Mouse (Mus musculus) MEL (cell line): ENCODE measurements at regions not wholly inside any gene's neighbourhood (a gene's known extent, or its start where the extent isn't known, plus 50 kb on each side); places are given as distances from the start of the nearest gene placed in this dataset.

Experiments used
- DNase-seq: peaks from one replicate; pipeline ENCODE4 v3.0.0; 2011; ENCODE audit warnings: low read depth, low spot score
- H3K27ac ChIP-seq: 2 replicates; pipeline ENCODE4 v1.5.1; 2012; ENCODE audit warnings: low read depth, mild to moderate bottlenecking, control low read depth, low read length, moderate library complexity; ENCODE audit not compliant: control insufficient read depth
- H3K27me3 ChIP-seq, 2 experiments: fragments of 150-350 bp in 1 of 2; sonication (generic) in 1 of 2; 2 replicates each; pipeline ENCODE4 v1.6.1; 2012; ENCODE audit warnings: low read length in 2 of 2, mild to moderate bottlenecking in 2 of 2, improper control_type of control experiment in 1 of 2, moderate library complexity in 1 of 2; ENCODE audit not compliant: insufficient read depth in 2 of 2, control insufficient read depth in 1 of 2
- H3K36me3 ChIP-seq, 2 experiments: 2 replicates each; pipeline ENCODE4 v1.6.1; 2012 to 2014; ENCODE audit warnings: low read length in 2 of 2, improper control_type of control experiment in 1 of 2, inconsistent platforms in 1 of 2, mild to moderate bottlenecking in 1 of 2; ENCODE audit not compliant: insufficient read depth in 2 of 2, control insufficient read depth in 1 of 2
- H3K4me1 ChIP-seq, 2 experiments: fragments of 150-350 bp in 1 of 2; sonication (generic) in 1 of 2; 2 replicates each; pipeline ENCODE4 v1.6.1; 2012; ENCODE audit warnings: low read length in 2 of 2, improper control_type of control experiment in 1 of 2, mild to moderate bottlenecking in 1 of 2; ENCODE audit not compliant: insufficient read depth in 2 of 2, control insufficient read depth in 1 of 2
- H3K4me3 ChIP-seq, 2 experiments: fragments of 150-350 bp in 1 of 2; sonication (generic) in 1 of 2; 2 replicates each; pipeline ENCODE4 v1.5.1; 2012; ENCODE audit warnings: low read depth in 2 of 2, low read length in 2 of 2, mild to moderate bottlenecking in 2 of 2, moderate library complexity in 2 of 2, control low read depth in 1 of 2, improper control_type of control experiment in 1 of 2; ENCODE audit not compliant: control insufficient read depth in 1 of 2, insufficient read depth in 1 of 2
- H3K79me2 ChIP-seq: 2 replicates; pipeline ENCODE4 v1.6.1; 2012; ENCODE audit warnings: mild to moderate bottlenecking, low read length, moderate library complexity; ENCODE audit not compliant: control insufficient read depth, poor library complexity, insufficient read depth
- H3K9ac ChIP-seq: 2 replicates; pipeline ENCODE4 v1.6.1; 2012; ENCODE audit warnings: low read depth, mild to moderate bottlenecking, control low read depth, low read length, moderate library complexity; ENCODE audit not compliant: control insufficient read depth, poor library complexity, severe bottlenecking
- H3K9me3 ChIP-seq: fragments of 150-350 bp; sonication (generic); replicated peaks from 2 replicates; pipeline ENCODE4 v1.6.1; 2012; ENCODE audit warnings: mild to moderate bottlenecking, low read length, improper control_type of control experiment, moderate library complexity; ENCODE audit not compliant: insufficient read depth
- CHD1 ChIP-seq: IDR thresholded peaks from 2 replicates; pipeline ENCODE4 v1.6.1; 2012; ENCODE audit warnings: low read depth, mild to moderate bottlenecking, inconsistent platforms, low read length, improper control_type of control experiment
- CHD2 ChIP-seq: IDR thresholded peaks from 2 replicates; pipeline ENCODE4 v1.6.1; 2011; ENCODE audit warnings: low read length, improper control_type of control experiment
- CTCF ChIP-seq, 3 experiments: IDR thresholded peaks in 2 of 3; conservative IDR thresholded peaks in 1 of 3; 2 replicates each; pipeline ENCODE4 v1.5.1; 2011 to 2012; ENCODE audit warnings: low read length in 3 of 3, low read depth in 2 of 3, mild to moderate bottlenecking in 2 of 3, improper control_type of control experiment in 1 of 3, inconsistent platforms in 1 of 3, mixed read lengths in 1 of 3, moderate library complexity in 1 of 3; ENCODE audit not compliant: control insufficient read depth in 1 of 3, insufficient read depth in 1 of 3, poor library complexity in 1 of 3, severe bottlenecking in 1 of 3
- E2F4 ChIP-seq: IDR thresholded peaks from 2 replicates; pipeline ENCODE4 v1.6.1; 2011; ENCODE audit warnings: low read depth, low read length, improper control_type of control experiment, borderline replicate concordance
- ELF1 ChIP-seq: IDR thresholded peaks from 2 replicates; pipeline ENCODE4 v1.6.1; 2014; ENCODE audit warnings: low read depth, mild to moderate bottlenecking, inconsistent platforms, low read length, improper control_type of control experiment, moderate library complexity
- EP300 ChIP-seq, 2 experiments: IDR thresholded peaks; 2 replicates each; pipeline ENCODE4 v1.6.1; 2011; ENCODE audit warnings: improper control_type of control experiment in 2 of 2, low read length in 2 of 2, low read depth in 1 of 2, mild to moderate bottlenecking in 1 of 2
- GATA1 ChIP-seq: IDR thresholded peaks from 2 replicates; pipeline ENCODE4 v1.6.1; 2011; ENCODE audit warnings: low read depth, low read length, improper control_type of control experiment
- HCFC1 ChIP-seq: IDR thresholded peaks from 2 replicates; pipeline ENCODE4 v1.6.1; 2012; ENCODE audit warnings: low read depth, mild to moderate bottlenecking, inconsistent platforms, low read length, improper control_type of control experiment, moderate library complexity
- MAX ChIP-seq: IDR thresholded peaks from 2 replicates; pipeline ENCODE4 v1.6.1; 2011; ENCODE audit warnings: low read length, improper control_type of control experiment
- MAZ ChIP-seq: IDR thresholded peaks from 2 replicates; pipeline ENCODE4 v1.6.1; 2012; ENCODE audit warnings: low read depth, mild to moderate bottlenecking, inconsistent platforms, low read length, improper control_type of control experiment
- MEF2A ChIP-seq: IDR thresholded peaks from 2 replicates; pipeline ENCODE4 v1.6.1; 2014; ENCODE audit warnings: low read depth, mild to moderate bottlenecking, inconsistent platforms, low read length, improper control_type of control experiment; ENCODE audit not compliant: poor library complexity, insufficient replicate concordance, severe bottlenecking; ENCODE audit errors: extremely low read depth
- MYC ChIP-seq: IDR thresholded peaks from 2 replicates; pipeline ENCODE4 v1.6.1; 2011; ENCODE audit warnings: low read depth, mild to moderate bottlenecking, low read length, improper control_type of control experiment, moderate library complexity
- NELFE ChIP-seq: IDR thresholded peaks from 2 replicates; pipeline ENCODE4 v1.6.1; 2011; ENCODE audit warnings: low read depth, low read length, improper control_type of control experiment
- POLR2A ChIP-seq, 2 experiments: IDR thresholded peaks; 2 replicates each; pipeline ENCODE4 v1.6.1; 2011 to 2012; ENCODE audit warnings: low read length in 2 of 2, mild to moderate bottlenecking in 2 of 2, control low read depth in 1 of 2, improper control_type of control experiment in 1 of 2, low read depth in 1 of 2, moderate library complexity in 1 of 2; ENCODE audit not compliant: control insufficient read depth in 1 of 2, insufficient read depth in 1 of 2, poor library complexity in 1 of 2
- RAD21 ChIP-seq: IDR thresholded peaks from 2 replicates; pipeline ENCODE4 v1.6.1; 2011; ENCODE audit warnings: mild to moderate bottlenecking, low read depth, low read length, improper control_type of control experiment
- SMC3 ChIP-seq: IDR thresholded peaks from 2 replicates; pipeline ENCODE4 v1.6.1; 2011; ENCODE audit warnings: low read depth, low read length, improper control_type of control experiment
- TBP ChIP-seq: IDR thresholded peaks from 2 replicates; pipeline ENCODE4 v1.8.0; 2011; ENCODE audit warnings: low read depth, low read length, improper control_type of control experiment
- USF1 ChIP-seq: IDR thresholded peaks from 2 replicates; pipeline ENCODE4 v1.6.1; 2014; ENCODE audit warnings: low read depth, mild to moderate bottlenecking, inconsistent platforms, low read length, improper control_type of control experiment, moderate library complexity
- USF2 ChIP-seq, 2 experiments: IDR thresholded peaks; 2 replicates each; pipeline ENCODE4 v1.6.1; 2011 to 2012; ENCODE audit warnings: improper control_type of control experiment in 2 of 2, low read length in 2 of 2, borderline replicate concordance in 1 of 2, inconsistent platforms in 1 of 2, low read depth in 1 of 2, mild to moderate bottlenecking in 1 of 2; ENCODE audit not compliant: insufficient read depth in 1 of 2
- ZC3H11A ChIP-seq: IDR thresholded peaks from 2 replicates; pipeline ENCODE4 v1.6.1; 2012; ENCODE audit warnings: low read depth, mild to moderate bottlenecking, inconsistent platforms, low read length, improper control_type of control experiment
- ZKSCAN1 ChIP-seq: IDR thresholded peaks from 2 replicates; pipeline ENCODE4 v1.6.1; 2012; ENCODE audit warnings: low read depth, mild to moderate bottlenecking, inconsistent platforms, low read length, improper control_type of control experiment, moderate library complexity

GRCm38 (mm10) chr12:71561918-71562572 lies 252.4 kb downstream of the Dact1 start:
- no peaks in the 10 kb centered on the region for H3K4me1 ChIP-seq
- no peaks in the 10 kb centered on the region for H3K27me3 ChIP-seq
- no peak for TF ChIP-seq EP300 (IDR thresholded peaks at IDR 0.05; ENCODE audit: low read depth in 1 of 2, low read length in 2 of 2)
- no peak for TF ChIP-seq USF1
- TF ChIP-seq MEF2A, result no peak
- no peak for TF ChIP-seq MAZ
- no peak for TF ChIP-seq MYC
- no peak for TF ChIP-seq TBP
- no peak for TF ChIP-seq CTCF (IDR thresholded peaks at IDR 0.05 in 2 of 3, conservative IDR thresholded peaks at IDR 0.05 in 1 of 3; ENCODE audit: control insufficient read depth in 1 of 3, insufficient read depth in 1 of 3, low read depth in 2 of 3, low read length in 3 of 3, poor library complexity in 1 of 3, severe bottlenecking in 1 of 3)
- no peak for TF ChIP-seq NELFE
- no peak for TF ChIP-seq SMC3
- no peak for TF ChIP-seq MAX
- TF ChIP-seq RAD21, result no peak
- no peak for TF ChIP-seq ELF1
- TF ChIP-seq HCFC1, result no peak
- TF ChIP-seq POLR2A (IDR thresholded peaks at IDR 0.05; ENCODE audit: control insufficient read depth in 1 of 2, insufficient read depth in 1 of 2, low read depth in 1 of 2, low read length in 2 of 2, poor library complexity in 1 of 2), result no peak
- TF ChIP-seq CHD1, result no peak
- TF ChIP-seq CHD2, result no peak
- no peak for TF ChIP-seq E2F4
- no peak for TF ChIP-seq ZC3H11A
- TF ChIP-seq ZKSCAN1, result no peak
- TF ChIP-seq USF2 (IDR thresholded peaks at IDR 0.05; ENCODE audit: borderline replicate concordance in 1 of 2, insufficient read depth in 1 of 2, low read depth in 1 of 2, low read length in 2 of 2), result no peak
- DNase-seq, result no peak
- no peak overlapping the region for H3K4me3 ChIP-seq
- no peaks in the 10 kb centered on the region for H3K36me3 ChIP-seq
- H3K79me2 ChIP-seq, result no peaks in the 10 kb centered on the region
- no peak overlapping the region for H3K9ac ChIP-seq
- H3K27ac ChIP-seq, result no peak overlapping the region
- H3K9me3 ChIP-seq, result no peaks in the 10 kb centered on the region

GRCm38 (mm10) chr12:71563219-71563618 lies 253.5 kb downstream of the Dact1 start:
- no peaks in the 10 kb centered on the region for H3K4me1 ChIP-seq
- H3K27me3 ChIP-seq, result no peaks in the 10 kb centered on the region
- no peak overlapping the region for H3K4me3 ChIP-seq
- no peak overlapping the region for H3K9ac ChIP-seq
- no peak for DNase-seq
- H3K79me2 ChIP-seq, result no peaks in the 10 kb centered on the region
- no peaks in the 10 kb centered on the region for H3K9me3 ChIP-seq
- no peak overlapping the region for H3K27ac ChIP-seq
- TF ChIP-seq MYC, result no peak
- TF ChIP-seq ELF1, result no peak
- TF ChIP-seq GATA1, result no peak
- H3K36me3 ChIP-seq, result no peaks in the 10 kb centered on the region
